Mouse (Mus musculus) liver, embryonic 14.5 days (tissue): ENCODE measurements at regions not wholly inside any gene's neighbourhood (a gene's known extent, or its start where the extent isn't known, plus 50 kb on each side); places are given as distances from the start of the nearest gene placed in this dataset.
"Not testable (repeated sequence)": the region's sequence is repeated elsewhere in the genome, so short reads cannot be mapped to it uniquely, and the experiment has no call there.

Source experiments
- ATAC-seq: fragments of 200-750 bp; cut with Nextera tagmentation; 2 replicates; pipeline ENCODE4 v1.8.0; 2017; ENCODE audit warnings: moderate number of reproducible peaks, mild to moderate bottlenecking, moderate library complexity; ENCODE audit not compliant: insufficient read depth
- DNase-seq, 3 experiments: peaks; one replicate each; pipeline ENCODE4 v3.0.0-alpha.2; 2012 to 2013; ENCODE audit warnings: low read depth in 3 of 3, low spot score in 3 of 3
- H3K27ac ChIP-seq: fragments of 300-500 bp; sonication (generic); 2 replicates; pipeline ENCODE4 v1.5.1; 2014; ENCODE audit warnings: moderate library complexity, mild to moderate bottlenecking, control low read depth, inconsistent platforms
- H3K27me3 ChIP-seq: fragments of 300-500 bp; sonication (generic); 2 replicates; pipeline ENCODE4 v1.6.1; 2014; ENCODE audit warnings: mild to moderate bottlenecking, low read length, moderate library complexity; ENCODE audit not compliant: control insufficient read depth, insufficient read depth
- H3K36me3 ChIP-seq: fragments of 300-500 bp; sonication (generic); replicated peaks from 2 replicates; pipeline ENCODE4 v1.6.1; 2014; ENCODE audit warnings: low read depth; ENCODE audit not compliant: control insufficient read depth, insufficient read depth
- H3K4me1 ChIP-seq, 2 experiments: fragments of 200-500 bp in 1 of 2; fragments of 300-500 bp in 1 of 2; sonication (generic) in 1 of 2; replicated peaks; 2 replicates each; pipeline ENCODE4 v1.6.1; 2012 to 2014; ENCODE audit warnings: antibody characterized with exemption in 1 of 2, inconsistent platforms in 1 of 2, low read length in 1 of 2; ENCODE audit not compliant: control insufficient read depth in 2 of 2, insufficient read depth in 2 of 2
- H3K4me2 ChIP-seq: fragments of 300-500 bp; sonication (generic); 2 replicates; pipeline ENCODE4 v1.6.1; 2014; ENCODE audit warnings: low read depth, mild to moderate bottlenecking, control low read depth, moderate library complexity
- H3K4me3 ChIP-seq, 2 experiments: fragments of 200-500 bp in 1 of 2; fragments of 300-500 bp in 1 of 2; sonication (generic) in 1 of 2; 2 replicates each; pipeline ENCODE4 v1.5.1; 2012 to 2014; ENCODE audit warnings: low read depth in 2 of 2, low read length in 2 of 2, mild to moderate bottlenecking in 2 of 2, control low read depth in 1 of 2, inconsistent platforms in 1 of 2, moderate library complexity in 1 of 2; ENCODE audit not compliant: insufficient read depth in 1 of 2
- H3K9ac ChIP-seq: fragments of 300-500 bp; sonication (generic); replicated peaks from 2 replicates; pipeline ENCODE4 v1.6.1; 2014; ENCODE audit warnings: mild to moderate bottlenecking, control low read depth, moderate library complexity
- H3K9me3 ChIP-seq: fragments of 300-500 bp; sonication (generic); 2 replicates; pipeline ENCODE4 v1.6.1; 2016; ENCODE audit warnings: low read length, mixed read lengths; ENCODE audit not compliant: control insufficient read depth
- CTCF ChIP-seq: IDR thresholded peaks from 2 replicates; pipeline ENCODE4 v1.5.1; 2016; ENCODE audit warnings: antibody characterized with exemption, low read depth, control low read depth
- EP300 ChIP-seq: IDR thresholded peaks from 2 replicates; pipeline ENCODE4 v1.6.1; 2016; ENCODE audit warnings: antibody characterized with exemption, low read depth
- WGBS: fragments of 180-500 bp; shearing (Covaris S2); extraction: QIAGEN DNeasy Blood & Tissue Kit; methylation state at CpG from one replicate; pipeline ENCODE4 v1.1.7; 2014; ENCODE audit not compliant: insufficient replicate concordance; 5-methylcytosine and 5-hydroxymethylcytosine counted together

- H3K4me2 ChIP-seq, result no peak overlapping the region
- H3K27ac ChIP-seq, result no peak overlapping the region
- 53% methylated on average over 2 of the region's 2 CpGs for WGBS
- H3K4me3 ChIP-seq, result no peak overlapping the region
- no peak for ATAC-seq
- TF ChIP-seq CTCF (no peak), EP300 (no peak)
- DNase-seq, result no peak
- H3K27me3 ChIP-seq, result no peaks in the 10 kb centered on the region
- no peak overlapping the region for H3K9ac ChIP-seq
- no peaks in the 10 kb centered on the region for H3K9me3 ChIP-seq
- H3K36me3 ChIP-seq, result no peaks in the 10 kb centered on the region
- no peaks in the 10 kb centered on the region for H3K4me1 ChIP-seq
Measured at GRCm38 (mm10) chr8:39426770-39427169, 1248.1 kb upstream of the Adam24 start.

DNA sequence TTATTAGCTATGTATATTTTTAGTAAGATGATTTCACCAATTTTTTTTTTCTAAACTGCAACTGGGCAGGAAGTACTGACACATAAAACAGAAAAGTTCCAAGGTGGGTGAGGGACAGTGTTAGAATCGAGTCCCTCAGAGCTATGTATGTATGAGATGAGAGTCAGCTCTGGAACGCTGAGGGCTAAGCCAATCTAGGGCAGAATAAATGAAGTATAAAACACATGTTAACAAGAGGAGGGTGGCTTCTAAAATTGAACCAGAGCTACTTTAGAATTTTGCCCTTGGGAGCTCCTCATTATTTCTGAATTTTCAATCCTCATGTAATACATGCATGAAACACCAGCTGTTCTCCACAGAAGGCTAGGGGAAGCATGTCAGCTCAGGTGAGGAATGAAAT is 1247.5 kb upstream of the Adam24 start:
- TF ChIP-seq EP300, result no peak
- no peak for TF ChIP-seq CTCF
- DNase-seq (no peak), ATAC-seq (no peak)
- Histone ChIP-seq H3K9ac (no peak overlapping the region), H3K36me3 (no peaks in the 10 kb centered on the region), H3K4me1 (no peaks in the 10 kb centered on the region), H3K4me3 (no peak overlapping the region), H3K4me2 (no peak overlapping the region), H3K9me3 (no peaks in the 10 kb centered on the region), H3K27me3 (no peaks in the 10 kb centered on the region), H3K27ac (no peak overlapping the region)
- WGBS, result 60% methylated on average over 2 of the region's 2 CpGs

DNA sequence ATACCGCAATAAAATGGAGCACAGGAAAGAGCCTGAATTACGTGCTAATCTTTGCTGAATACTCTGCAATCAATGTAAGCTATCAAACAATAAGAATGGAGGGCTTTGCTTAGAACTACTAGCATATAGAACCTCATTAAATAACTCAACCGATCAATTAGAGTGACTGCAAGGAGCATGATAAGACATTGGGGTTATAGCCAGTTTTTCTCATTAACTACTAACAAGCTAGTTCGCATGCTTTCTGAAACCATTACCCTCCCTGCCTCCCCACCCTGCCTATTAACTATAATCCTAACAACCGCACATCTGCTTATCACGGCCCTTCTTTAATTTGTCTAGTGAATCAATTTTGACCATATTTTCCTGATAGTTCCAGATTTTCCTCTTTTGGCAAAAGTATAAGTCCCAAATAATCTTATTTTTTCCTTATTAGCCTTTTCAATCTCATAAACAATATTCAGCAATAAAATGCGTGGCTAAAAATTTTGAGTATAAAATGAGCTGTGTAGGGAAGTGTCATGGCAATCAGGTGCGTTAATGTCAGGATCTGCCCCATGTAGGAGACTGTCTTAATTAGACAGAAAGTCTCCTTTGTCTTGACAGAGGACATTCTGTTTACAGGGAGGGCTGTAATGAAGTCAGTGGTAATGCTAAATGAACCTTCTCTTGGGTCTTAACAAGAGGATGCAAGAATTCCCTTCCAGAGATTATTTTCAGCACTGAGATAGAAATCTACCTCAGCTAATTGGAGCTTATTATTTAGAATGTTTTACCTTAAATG is 1234.1 kb upstream of the Adam24 start:
- no peaks in the 10 kb centered on the region for H3K27me3 ChIP-seq
- no peak overlapping the region for H3K4me2 ChIP-seq
- ATAC-seq (no peak), DNase-seq (no peak)
- no peak overlapping the region for H3K9ac ChIP-seq
- no peaks in the 10 kb centered on the region for H3K36me3 ChIP-seq
- H3K4me1 ChIP-seq, result no peaks in the 10 kb centered on the region
- H3K9me3 ChIP-seq, result no peaks in the 10 kb centered on the region
- TF ChIP-seq EP300 (no peak), CTCF (no peak)
- WGBS, result 69% methylated on average over 8 of the region's 8 CpGs
- H3K27ac ChIP-seq, result no peak overlapping the region
- H3K4me3 ChIP-seq, result no peak overlapping the region

- not testable (repeated sequence) for H3K9ac ChIP-seq, H3K4me3 ChIP-seq, H3K9me3 ChIP-seq, H3K27ac ChIP-seq, H3K4me1 ChIP-seq, H3K36me3 ChIP-seq, H3K4me2 ChIP-seq, H3K27me3 ChIP-seq, DNase-seq
- 0 out of 2 replicates have a peak, but pooled peaks have one; percentile 41 for ATAC-seq
- WGBS, result 45% methylated on average over 8 of the region's 8 CpGs
Measured at GRCm38 (mm10) chr8:39491139-39491538, 1183.7 kb upstream of the Adam24 start.

- no peak for DNase-seq
- no peaks in the 10 kb centered on the region for H3K4me1 ChIP-seq
- TF ChIP-seq EP300 (no peak), CTCF (no peak; the same call in 1 of the 2 replicates)
- no peak for ATAC-seq
- no peaks in the 10 kb centered on the region for H3K9me3 ChIP-seq
- no peak overlapping the region for H3K9ac ChIP-seq
- H3K36me3 ChIP-seq, result no peaks in the 10 kb centered on the region
- no peaks in the 10 kb centered on the region for H3K27me3 ChIP-seq
- no peak overlapping the region for H3K27ac ChIP-seq
- no peak overlapping the region for H3K4me3 ChIP-seq
- no peak overlapping the region for H3K4me2 ChIP-seq
Measured at GRCm38 (mm10) chr8:39500419-39500818, 1174.5 kb upstream of the Adam24 start.
